Mouse (Mus musculus): ENCODE data around the gene Rnf32.
A peak's percentile ranks its signal among the peaks of the same experiment; 100 is the strongest.

The Rnf32 gene

DNA sequence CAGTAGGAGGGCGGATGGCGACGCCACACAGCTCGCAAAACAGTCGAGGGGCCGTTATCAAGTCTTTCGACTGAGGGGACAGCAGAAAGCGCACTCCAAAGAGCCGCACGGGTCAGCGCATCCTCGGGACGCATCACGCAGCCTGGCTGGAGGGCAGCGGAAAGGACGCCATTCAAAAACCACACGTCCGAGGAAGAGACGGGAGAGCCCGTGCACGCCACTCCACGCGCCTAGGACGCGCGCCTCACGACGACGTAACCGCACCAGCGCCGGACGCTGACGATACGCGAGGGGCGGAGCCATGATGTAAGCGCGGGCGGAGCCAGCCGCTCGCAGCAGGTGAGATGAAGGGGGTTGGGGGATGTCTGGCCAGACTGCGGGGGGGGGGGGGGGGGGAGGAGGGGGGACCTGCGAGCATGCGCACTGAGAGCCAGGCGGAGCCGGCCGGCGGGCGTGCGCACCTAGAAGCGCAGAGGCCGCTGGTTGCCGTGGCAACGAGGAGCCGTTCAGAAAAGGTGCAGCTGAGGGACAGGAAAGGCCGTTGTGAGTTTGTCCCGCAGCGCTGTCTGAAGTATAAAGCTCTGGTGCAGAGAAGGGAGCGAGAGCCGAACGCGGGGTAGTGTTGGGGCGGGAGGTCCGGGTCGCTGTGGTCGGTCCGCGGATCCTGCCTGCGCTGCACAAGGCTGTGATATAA is at the start of gene Rnf32:
Rnf32 (plus strand) TSS at position 423 of the 694 bp plus-strand sequence.
- no peak for DNase-seq (ENCODE audit: low read depth, low spot score)

- no peak for DNase-seq (ENCODE audit: low read depth, low spot score)
These were observed 45.6 kb upstream of the Rnf32 start for GRCm38 (mm10) chr5:29150146-29150545.

DNA sequence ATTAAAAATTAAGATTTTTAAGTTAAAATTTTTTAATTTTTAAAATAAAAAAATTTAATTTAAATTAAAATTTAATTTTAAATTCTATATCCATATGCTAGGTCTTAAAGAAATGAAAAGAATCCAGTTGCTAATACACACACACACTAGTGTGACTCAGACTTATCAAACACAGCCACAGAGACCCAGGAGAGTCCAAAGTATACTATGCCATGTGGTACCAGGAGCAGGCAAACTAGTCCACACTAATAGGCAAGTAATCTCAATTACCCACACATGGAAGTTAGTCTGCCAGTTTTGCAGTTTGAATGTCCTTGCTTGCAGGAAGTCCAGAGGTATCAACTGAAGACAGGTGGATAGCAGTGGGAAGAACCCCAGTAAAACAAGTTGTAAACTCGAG is 35.9 kb upstream of the Rnf32 start:
- DNase-seq (ENCODE audit: low read depth, low spot score): no peak

- DNase-seq (ENCODE audit: low read depth, low spot score): no peak
These were observed 28.8 kb upstream of the Rnf32 start for GRCm38 (mm10) chr5:29166947-29167346.

GRCm38 (mm10) chr5:29170193-29170592 is 25.6 kb upstream of the Rnf32 start:
- no peak for DNase-seq (ENCODE audit: low read depth, low spot score)

GRCm38 (mm10) chr5:29171165-29171564 is 24.6 kb upstream of the Rnf32 start:
- DNase-seq (ENCODE audit: low read depth, low spot score): no peak

- no peak for DNase-seq (ENCODE audit: low read depth, low spot score)
These were observed 9.0 kb upstream of the Rnf32 start for GRCm38 (mm10) chr5:29186798-29187197.

- no peak for DNase-seq (ENCODE audit: low read depth, low spot score)
These were observed 592 bp upstream of the Rnf32 start for GRCm38 (mm10) chr5:29195231-29195569.

- no peak for DNase-seq (ENCODE audit: low read depth, low spot score)
These were observed 469 bp downstream of the Rnf32 start for GRCm38 (mm10) chr5:29196264-29196658.

- DNase-seq (ENCODE audit: low read depth, low spot score): no peak
These were observed 1.4 kb downstream of the Rnf32 start for GRCm38 (mm10) chr5:29197187-29197586.

DNA sequence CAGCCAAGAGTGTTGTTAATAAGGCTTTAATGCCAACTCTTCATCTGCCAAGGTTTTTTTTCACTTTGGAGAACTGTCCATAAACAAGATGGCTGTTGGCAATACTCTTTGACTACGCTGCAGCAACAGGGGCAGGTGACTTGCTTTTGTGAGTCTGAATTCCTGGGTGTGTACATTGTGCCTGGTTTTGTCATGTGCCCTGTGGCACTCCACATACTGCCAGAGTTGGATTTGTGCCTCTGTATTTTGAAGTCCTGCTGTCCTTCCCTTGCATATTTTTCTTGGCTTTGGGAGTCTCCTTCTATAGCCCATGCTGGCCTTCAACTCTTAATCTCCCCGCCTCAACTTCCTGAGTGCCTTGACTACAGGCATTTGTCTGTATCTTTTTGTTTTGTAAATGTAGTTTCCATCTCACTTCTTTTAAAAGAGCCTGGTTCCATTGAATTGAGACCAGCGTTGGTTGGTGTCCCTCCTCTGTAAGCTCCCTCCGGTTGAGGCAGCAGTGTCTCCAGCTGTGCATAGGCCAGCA is 3.2 kb downstream of the Rnf32 start:
- DNase-seq (ENCODE audit: low read depth, low spot score): no peak

DNA sequence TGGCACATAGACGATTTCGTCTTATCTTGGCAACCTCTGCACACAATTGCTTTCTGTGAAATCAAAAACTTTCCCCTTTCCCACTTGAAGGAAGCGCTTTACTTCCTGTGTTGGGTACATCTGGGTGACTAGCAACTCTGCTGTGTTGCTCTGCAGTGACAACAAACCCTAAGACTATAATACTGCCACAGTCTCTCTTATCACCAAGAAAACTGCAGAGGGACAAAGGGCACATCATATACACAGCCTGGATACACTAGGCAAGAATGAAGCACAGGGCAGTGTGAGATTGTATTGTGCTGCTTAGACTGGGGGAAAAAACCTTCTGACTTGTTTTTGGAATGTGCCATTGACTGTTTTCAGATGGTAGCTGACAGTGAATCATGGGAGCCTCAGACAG is 4.1 kb downstream of the Rnf32 start:
- DNase-seq (ENCODE audit: low read depth, low spot score): no peak

DNA sequence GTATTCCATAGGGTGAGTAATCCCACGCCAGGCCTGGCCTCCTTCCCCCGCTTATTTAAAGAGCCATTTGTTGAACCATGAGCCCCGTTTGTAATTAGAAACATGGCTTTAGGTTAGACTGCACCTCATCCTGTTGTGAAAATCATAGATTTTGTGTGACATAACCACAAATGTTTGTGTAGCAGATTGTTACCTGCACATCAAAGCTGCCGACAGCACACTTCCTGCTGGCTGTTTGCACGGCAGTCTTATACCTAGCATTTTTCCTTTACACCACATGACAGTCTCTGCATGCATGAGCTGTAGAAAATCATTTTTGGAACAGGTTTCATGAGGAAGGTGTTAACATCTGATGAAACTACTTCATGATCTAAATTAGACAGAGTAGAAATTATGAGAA is 9.9 kb downstream of the Rnf32 start:
- DNase-seq (ENCODE audit: low read depth, low spot score): no peak

- no peak for DNase-seq (ENCODE audit: low read depth, low spot score)
These were observed 16.3 kb downstream of the Rnf32 start for GRCm38 (mm10) chr5:29211980-29212555.

- DNase-seq (ENCODE audit: low read depth, low spot score): no peak
These were observed 22.2 kb downstream of the Rnf32 start for GRCm38 (mm10) chr5:29217997-29218396.

DNA sequence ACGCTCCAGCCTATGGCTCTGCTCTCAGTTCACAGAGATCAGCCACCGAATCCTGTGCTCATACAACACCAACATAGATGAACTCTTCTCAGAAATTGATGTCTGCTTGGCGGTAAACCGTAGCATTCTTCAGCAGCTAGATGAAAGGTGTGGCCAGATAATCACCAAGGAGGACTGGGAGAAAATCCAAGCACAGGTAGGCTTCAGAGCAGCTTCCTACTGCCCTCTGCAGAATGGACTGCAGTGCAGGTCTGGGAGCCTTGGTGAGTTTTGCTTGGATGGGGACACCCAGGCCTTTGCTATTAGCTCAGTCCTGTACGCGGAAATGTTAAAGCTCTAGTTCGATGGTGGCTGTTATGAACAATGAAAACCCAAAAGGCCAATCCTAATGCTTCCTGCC is 28.3 kb downstream of the Rnf32 start:
- DNase-seq (ENCODE audit: low read depth, low spot score): no peak

GRCm38 (mm10) chr5:29230481-29230880 is 34.7 kb downstream of the Rnf32 start:
- peak; percentile 58 for DNase-seq (ENCODE audit: low read depth, low spot score)

- DNase-seq (ENCODE audit: low read depth, low spot score): no peak
These were observed 42.6 kb downstream of the Rnf32 start for GRCm38 (mm10) chr5:29238379-29238778.

- no peak for DNase-seq (ENCODE audit: low read depth, low spot score)
These were observed 49.0 kb downstream of the Rnf32 start for GRCm38 (mm10) chr5:29244769-29245168.

DNA sequence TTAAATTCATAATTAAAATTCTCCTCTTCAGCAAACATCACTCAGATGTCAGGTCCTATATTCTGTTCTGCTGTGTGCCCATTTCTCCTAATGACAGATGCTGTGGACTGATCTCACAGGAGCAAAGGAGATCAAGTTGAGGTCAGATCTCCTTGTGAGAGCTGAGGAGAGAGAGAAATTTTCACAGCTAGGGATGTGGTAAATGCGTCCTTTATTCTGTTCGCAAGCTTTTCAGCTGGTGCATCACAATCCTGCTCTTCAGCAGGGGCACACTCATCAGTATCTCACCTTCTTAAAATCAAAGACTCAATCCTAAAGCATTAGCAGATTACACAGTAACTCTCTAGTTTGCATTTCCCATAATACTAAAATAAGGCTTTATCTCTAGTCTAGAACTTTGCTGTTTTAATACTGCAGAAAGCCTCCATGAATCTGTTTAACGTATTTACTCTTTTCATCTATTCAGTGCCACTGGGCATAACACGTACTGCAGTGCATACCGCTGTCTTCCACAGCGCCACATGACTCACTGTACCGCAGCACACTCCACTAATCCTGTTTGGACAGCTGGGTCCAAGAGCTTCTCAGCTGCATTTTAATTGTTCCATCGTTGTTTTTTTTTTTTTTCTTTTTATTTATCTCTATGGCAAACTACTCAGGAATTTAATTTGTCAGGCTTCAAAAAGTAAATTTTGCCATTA is 55.2 kb downstream of the Rnf32 start:
- DNase-seq (ENCODE audit: low read depth, low spot score): no peak

- no peak for DNase-seq (ENCODE audit: low read depth, low spot score)
These were observed 55.7 kb downstream of the Rnf32 start for GRCm38 (mm10) chr5:29251496-29251873.

GRCm38 (mm10) chr5:29253876-29254275 is 58.1 kb downstream of the Rnf32 start:
- DNase-seq (ENCODE audit: low read depth, low spot score): no peak

- DNase-seq (ENCODE audit: low read depth, low spot score): no peak
These were observed 75.1 kb downstream of the Rnf32 start for GRCm38 (mm10) chr5:29270879-29271278.
